23 mouse cellular contexts compared by ENCODE assay signal in genomic region chr2:68926913-68927790, GRCm38 (mm10).
DNase-seq lines count a peak whose midpoint lies in the region; ATAC-seq and TF ChIP-seq lines count a peak whose summit lies in the region.
"Had no signal": no experiment of that assay in that cellular context is flagged by ENCODE, and none has a peak within 500 bp of the region (broad histone marks: within the 10 kb centered on the region; RNA-seq: fewer than 3 reads in every experiment).

No protein-coding gene starts in this region.

- no peaks in the 10 kb centered on the region for H3K27me3 ChIP-seq in kidney, embryonic 16.5 days (ENCODE audit: insufficient read depth, low read length)
- no peaks in the 10 kb centered on the region for H3K27me3 ChIP-seq in small intestine, adult 2 months (ENCODE audit: control insufficient read depth, insufficient read depth, low read length)
- H3K27me3 ChIP-seq: embryonic facial prominence, embryonic 12.5 days; forebrain, embryonic 13.5 days; stomach, embryonic 15.5 days had no signal

- peak overlapping the region; percentile 38; the same call in 1 of the 2 replicates for H3K27ac ChIP-seq in kidney, embryonic 16.5 days (ENCODE audit: low read length)
- H3K27ac ChIP-seq in small intestine, adult 2 months (ENCODE audit: insufficient read depth, low read depth, low read length) = peak overlapping the region; percentile 43
- H3K27ac ChIP-seq: embryonic facial prominence, embryonic 12.5 days; forebrain, embryonic 13.5 days; hindbrain, embryonic 10.5 days; kidney, postnatal 0 days; limb, embryonic 10.5 days; macrophage; stomach, embryonic 15.5 days had no signal

- H3K9me3 ChIP-seq in kidney, embryonic 16.5 days (ENCODE audit: low read length) = no peaks in the 10 kb centered on the region
- H3K9me3 ChIP-seq: embryonic facial prominence, embryonic 12.5 days; forebrain, embryonic 13.5 days; hindbrain, embryonic 10.5 days; limb, embryonic 10.5 days; stomach, embryonic 15.5 days had no signal

- 0 out of 2 replicates have a peak, but pooled peaks have one; percentile 45 for ATAC-seq in frontal cortex, adult (ENCODE audit: low TSS enrichment)
- peak; percentile 71; the same call in 1 of the 2 replicates for ATAC-seq in kidney, embryonic 16.5 days (ENCODE audit: low FRiP score, low TSS enrichment)
- ATAC-seq: forebrain, embryonic 13.5 days; lung, postnatal 0 days had no signal

- no peak for DNase-seq in frontal cortex, postnatal 25 days (ENCODE audit: low spot score in 2 of 2)
- no peak for DNase-seq in kidney, postnatal 25 days
- peak; percentile 54 for DNase-seq in R1 (ENCODE audit: low read depth, low spot score)
- no peak for DNase-seq in right cerebral cortex, postnatal 10 days (ENCODE audit: low spot score in 2 of 2)
- DNase-seq in urinary bladder, postnatal 4 days (ENCODE audit: low spot score in 2 of 2) = no peak
- DNase-seq: adrenal gland, adult 2 months; cerebellum, adult 11 months; cerebellum, adult 9-11 months; thymus, adult 18-20 months; thymus, postnatal 36 days had no signal

- TF ChIP-seq CTCF in small intestine, adult 2 months (IDR thresholded peaks at IDR 0.05; ENCODE audit: extremely low read depth, insufficient read length, insufficient replicate concordance, low read depth, low read length) = no peak

- H3K9ac ChIP-seq in kidney, embryonic 16.5 days (replicated peaks; ENCODE audit: low read length) = no peak overlapping the region
- H3K9ac ChIP-seq: embryonic facial prominence, embryonic 12.5 days; forebrain, embryonic 13.5 days; stomach, embryonic 15.5 days had no signal

- no peak overlapping the region for H3K4me3 ChIP-seq in kidney, embryonic 16.5 days (ENCODE audit: low read length)
- no peak overlapping the region for H3K4me3 ChIP-seq in small intestine, adult 2 months (ENCODE audit: low read depth, low read length)
- H3K4me3 ChIP-seq: embryonic facial prominence, embryonic 12.5 days; forebrain, embryonic 13.5 days; hindbrain, embryonic 10.5 days; layer of hippocampus, adult 2 months; limb, embryonic 10.5 days; stomach, embryonic 15.5 days had no signal

- WGBS in kidney, embryonic 16.5 days = 73% methylated on average over 10 of the region's 10 CpGs
- WGBS in small intestine, adult 2 months = 48% methylated on average over 10 of the region's 10 CpGs

- no peak for TF ChIP-seq POLR2A in small intestine, adult 2 months (IDR thresholded peaks at IDR 0.05; ENCODE audit: low read depth, low read length)

- H3K4me1 ChIP-seq in kidney, embryonic 16.5 days (ENCODE audit: insufficient read depth, low read length) = peaks cover 22% of the 10 kb centered on the region; the same call in 1 of the 2 replicates
- peaks cover 18% of the 10 kb centered on the region for H3K4me1 ChIP-seq in small intestine, adult 2 months (ENCODE audit: control insufficient read depth, insufficient read depth, insufficient read length, low read length)
- H3K4me1 ChIP-seq: hindbrain, embryonic 10.5 days; stomach, embryonic 15.5 days had no signal

- H3K4me2 ChIP-seq in kidney, embryonic 16.5 days (replicated peaks; ENCODE audit: low read depth, low read length) = no peak overlapping the region
- H3K4me2 ChIP-seq: embryonic facial prominence, embryonic 12.5 days; forebrain, embryonic 13.5 days; heart, embryonic 11.5 days; stomach, embryonic 15.5 days had no signal

- no peaks in the 10 kb centered on the region for H3K36me3 ChIP-seq in kidney, embryonic 16.5 days (ENCODE audit: insufficient read depth, low read length)
- 0 out of 2 replicates have a peak, but pooled peaks cover 1% of the 10 kb centered on the region for H3K36me3 ChIP-seq in small intestine, adult 2 months (ENCODE audit: control insufficient read depth, insufficient read depth, low read length)
- H3K36me3 ChIP-seq: embryonic facial prominence, embryonic 12.5 days; limb, embryonic 10.5 days; stomach, embryonic 15.5 days had no signal
